Mouse (Mus musculus): ENCODE data around the gene Nol6.

DNA sequence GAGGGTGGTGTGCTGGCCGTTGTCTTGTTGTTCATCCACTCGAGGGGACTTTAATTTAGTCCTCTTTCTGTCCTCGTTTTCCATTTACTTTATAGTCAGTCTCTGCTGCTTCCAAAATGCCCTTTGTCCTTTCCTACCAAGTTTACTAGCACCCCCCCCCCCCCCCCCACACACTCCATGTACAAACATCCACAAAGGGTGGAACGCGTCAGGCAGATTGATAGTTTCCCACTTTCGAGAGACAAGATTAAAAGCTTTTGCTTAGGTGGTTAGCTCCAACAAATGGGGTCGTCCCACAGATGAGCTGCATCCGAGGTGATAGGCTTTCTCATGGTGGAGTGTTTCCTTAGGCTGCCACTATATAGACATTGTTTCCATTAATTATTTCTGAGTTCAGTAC, 12.6 kb upstream of the Nol6 start:
- TF ChIP-seq GATA1 (IDR thresholded peaks at IDR 0.05; ENCODE audit: low read length) (no peak), TAL1 (IDR thresholded peaks at IDR 0.05; ENCODE audit: low read length) (no peak)
